Mouse (Mus musculus) kidney, postnatal 0 days (tissue): ENCODE data around the gene Parvb. TPM values are rescaled to one million over a fixed set of nuclear protein-coding genes. Genes with fewer than 3 reads are reported as not detected.

Experiments
- ATAC-seq: fragments of 200-750 bp; cut with Nextera tagmentation; replicated peaks from 2 replicates; pipeline ENCODE4 v1.8.0; 2017; ENCODE audit warnings: low read depth, moderate number of reproducible peaks, moderate TSS enrichment, moderate library complexity; ENCODE audit not compliant: low FRiP score
- DNase-seq: peaks from one replicate; pipeline ENCODE4 v3.0.0-alpha.2; 2016; ENCODE audit warnings: low spot score
- H3K27ac ChIP-seq: fragments of 300-500 bp; sonication (generic); 2 replicates; pipeline ENCODE4 v1.5.1; 2014; ENCODE audit warnings: mild to moderate bottlenecking
- H3K27me3 ChIP-seq: fragments of 300-500 bp; sonication (generic); 2 replicates; pipeline ENCODE4 v1.6.1; 2014; ENCODE audit warnings: low read length, mixed read lengths; ENCODE audit not compliant: insufficient read depth
- H3K36me3 ChIP-seq: fragments of 300-500 bp; sonication (generic); 2 replicates; pipeline ENCODE4 v1.6.1; 2014; ENCODE audit warnings: low read length, mixed read lengths; ENCODE audit not compliant: insufficient read depth
- H3K4me1 ChIP-seq: fragments of 300-500 bp; sonication (generic); replicated peaks from 2 replicates; pipeline ENCODE4 v1.6.1; 2014; ENCODE audit warnings: antibody characterized with exemption, low read length, mixed read lengths; ENCODE audit not compliant: insufficient read depth
- H3K4me2 ChIP-seq: fragments of 300-500 bp; sonication (generic); 2 replicates; pipeline ENCODE4 v1.6.1; 2014; ENCODE audit warnings: mild to moderate bottlenecking, low read length, moderate library complexity, mixed read lengths
- H3K4me3 ChIP-seq: fragments of 300-500 bp; sonication (generic); replicated peaks from 2 replicates; pipeline ENCODE4 v1.5.1; 2014; ENCODE audit warnings: low read depth, low read length
- H3K9ac ChIP-seq: fragments of 300-500 bp; sonication (generic); 2 replicates; pipeline ENCODE4 v1.6.1; 2014; ENCODE audit warnings: low read depth, low read length
- H3K9me3 ChIP-seq: fragments of 300-500 bp; sonication (generic); replicated peaks from 2 replicates; pipeline ENCODE4 v1.6.1; 2016; ENCODE audit warnings: low read length, inconsistent platforms, mixed read lengths
- CTCF ChIP-seq: IDR thresholded peaks from 2 replicates; pipeline ENCODE4 v1.5.1; 2016; ENCODE audit warnings: antibody characterized with exemption, low read depth, mild to moderate bottlenecking, moderate library complexity
- WGBS: fragments of 180-500 bp; shearing (Covaris S2); extraction: QIAGEN DNeasy Blood & Tissue Kit; methylation state at CpG from one replicate; pipeline ENCODE4 v1.1.7; 2014; 5-methylcytosine and 5-hydroxymethylcytosine counted together
- polyA plus RNA-seq: library from polyadenylated mRNA; unstranded; fragments of >200 nt; fragmentation: Nextera tagmentation; extraction: Ambion mirVana; gene quantifications from 2 replicates; pipeline ENCODE4 v1.2.1, GENCODE M21; 2015

The Parvb gene
- polyA plus RNA-seq, 1 experiment from 2014 or later: 3.3 TPM

GRCm38 (mm10) chr15:84216026-84216425 is 15.8 kb upstream of the Parvb start:
- no peak overlapping the region for H3K4me3 ChIP-seq
- H3K4me2 ChIP-seq: no peak overlapping the region
- no peaks in the 10 kb centered on the region for H3K27me3 ChIP-seq
- ATAC-seq (0 out of 2 replicates have a peak, but pooled peaks have one; percentile 26), DNase-seq (no peak)
- TF ChIP-seq CTCF: no peak
- H3K9ac ChIP-seq: no peak overlapping the region
- H3K27ac ChIP-seq: peak overlapping the region; percentile 89
- no peaks in the 10 kb centered on the region; the same call in 1 of the 2 replicates for H3K36me3 ChIP-seq
- H3K4me1 ChIP-seq: peaks cover 26% of the 10 kb centered on the region
- no peaks in the 10 kb centered on the region for H3K9me3 ChIP-seq

GRCm38 (mm10) chr15:84216461-84217084 is 15.3 kb upstream of the Parvb start:
- Histone ChIP-seq H3K27ac (peak overlapping the region; percentile 89), H3K9ac (no peak overlapping the region), H3K4me1 (peaks cover 26% of the 10 kb centered on the region), H3K27me3 (no peaks in the 10 kb centered on the region), H3K36me3 (no peaks in the 10 kb centered on the region; the same call in 1 of the 2 replicates), H3K4me2 (no peak overlapping the region), H3K9me3 (no peaks in the 10 kb centered on the region), H3K4me3 (no peak overlapping the region)
- peak; percentile 27; the same call in 1 of the 2 replicates for ATAC-seq
- WGBS: 19% methylated on average over 7 of the region's 7 CpGs
- DNase-seq: peak; percentile 80
- no peak for TF ChIP-seq CTCF

DNA sequence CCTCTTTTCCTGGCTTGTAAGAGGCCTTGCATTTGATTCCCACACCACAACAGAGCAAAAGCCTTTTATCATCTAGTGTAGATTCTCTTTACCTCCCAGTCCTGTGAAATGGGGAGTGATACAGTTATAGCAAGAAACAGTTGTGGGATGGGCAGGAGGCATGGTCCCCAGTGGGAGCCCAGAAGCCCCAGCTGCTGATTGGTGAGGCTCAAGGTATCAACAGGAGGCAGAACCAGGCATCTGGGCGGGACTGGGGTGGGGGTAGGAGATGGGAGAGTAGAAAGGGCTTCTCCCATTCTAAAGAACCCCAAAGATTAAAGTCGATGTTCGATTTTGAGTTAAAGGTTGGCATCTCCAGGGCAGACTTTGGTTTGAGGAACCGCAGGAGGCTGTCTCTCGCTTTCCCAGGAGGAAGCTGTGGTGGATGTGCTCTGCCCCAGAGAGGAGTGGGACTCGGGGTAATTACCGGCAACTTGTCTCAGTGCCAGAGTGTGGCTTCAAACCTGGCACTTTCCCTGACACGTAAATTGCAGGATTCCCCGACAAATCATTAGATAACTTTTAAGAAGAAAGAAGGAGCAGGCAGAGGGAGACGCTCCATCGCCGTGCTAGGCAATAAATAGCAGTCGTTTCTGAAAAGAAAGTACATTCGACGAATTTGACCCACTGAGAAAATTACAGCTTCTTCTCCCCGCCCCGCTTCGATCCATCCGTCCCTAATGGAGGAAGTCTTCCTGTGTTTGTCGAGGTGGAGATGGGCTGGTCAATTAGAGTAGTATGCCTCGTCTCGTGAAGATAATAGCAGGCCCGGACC is 13.7 kb upstream of the Parvb start:
- Histone ChIP-seq H3K36me3 (no peaks in the 10 kb centered on the region), H3K4me2 (no peak overlapping the region), H3K27me3 (no peaks in the 10 kb centered on the region), H3K4me3 (no peak overlapping the region), H3K9ac (0 out of 2 replicates have a peak overlapping the region, but pooled peaks have one; percentile 18), H3K4me1 (peaks cover 26% of the 10 kb centered on the region), H3K27ac (peak overlapping the region; percentile 66; the same call in 1 of the 2 replicates), H3K9me3 (no peaks in the 10 kb centered on the region)
- DNase-seq (no peak), ATAC-seq (no peak)
- TF ChIP-seq CTCF: no peak
- 24% methylated on average over 23 of the region's 23 CpGs for WGBS

DNA sequence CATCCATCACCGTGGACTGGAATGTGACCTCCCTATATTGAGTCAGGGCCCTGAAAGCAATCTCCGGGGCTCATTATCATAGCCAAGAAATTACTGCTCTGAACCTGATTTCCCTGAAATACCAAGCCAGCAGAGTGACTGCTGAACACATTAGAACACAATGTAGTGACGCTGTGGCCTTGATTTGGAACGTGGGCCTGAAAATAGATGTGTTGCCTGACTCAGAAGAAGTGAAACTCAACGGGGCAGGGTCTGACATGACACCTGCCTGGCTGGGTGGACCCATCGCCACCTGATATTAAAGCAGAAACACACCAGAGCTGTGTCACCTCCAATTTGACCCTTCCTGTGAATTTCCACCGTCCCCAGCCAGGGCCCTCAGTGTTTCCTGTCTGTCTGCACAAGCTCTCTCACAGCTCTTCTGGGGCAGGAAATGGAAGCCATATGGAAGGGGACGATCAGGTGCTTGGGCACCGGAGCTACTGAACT is 13.0 kb upstream of the Parvb start:
- no peak overlapping the region for H3K4me2 ChIP-seq
- no peak for TF ChIP-seq CTCF
- ATAC-seq (no peak), DNase-seq (peak; percentile 51)
- WGBS: 11% methylated on average over 9 of the region's 9 CpGs
- H3K4me3 ChIP-seq: no peak overlapping the region
- no peaks in the 10 kb centered on the region for H3K9me3 ChIP-seq
- no peaks in the 10 kb centered on the region for H3K27me3 ChIP-seq
- H3K27ac ChIP-seq: peak overlapping the region; percentile 66; the same call in 1 of the 2 replicates
- H3K4me1 ChIP-seq: peaks cover 26% of the 10 kb centered on the region
- no peak overlapping the region for H3K9ac ChIP-seq
- no peaks in the 10 kb centered on the region for H3K36me3 ChIP-seq

- WGBS: 33% methylated on average over 5 of the region's 5 CpGs
- Histone ChIP-seq H3K9me3 (no peaks in the 10 kb centered on the region), H3K27ac (no peak overlapping the region), H3K4me2 (no peak overlapping the region), H3K36me3 (no peaks in the 10 kb centered on the region), H3K27me3 (no peaks in the 10 kb centered on the region), H3K9ac (no peak overlapping the region), H3K4me1 (peaks cover 19% of the 10 kb centered on the region), H3K4me3 (no peak overlapping the region)
- DNase-seq (peak; percentile 65), ATAC-seq (no peak)
- no peak for TF ChIP-seq CTCF
Measured at GRCm38 (mm10) chr15:84221539-84221938, 10.3 kb upstream of the Parvb start.

DNA sequence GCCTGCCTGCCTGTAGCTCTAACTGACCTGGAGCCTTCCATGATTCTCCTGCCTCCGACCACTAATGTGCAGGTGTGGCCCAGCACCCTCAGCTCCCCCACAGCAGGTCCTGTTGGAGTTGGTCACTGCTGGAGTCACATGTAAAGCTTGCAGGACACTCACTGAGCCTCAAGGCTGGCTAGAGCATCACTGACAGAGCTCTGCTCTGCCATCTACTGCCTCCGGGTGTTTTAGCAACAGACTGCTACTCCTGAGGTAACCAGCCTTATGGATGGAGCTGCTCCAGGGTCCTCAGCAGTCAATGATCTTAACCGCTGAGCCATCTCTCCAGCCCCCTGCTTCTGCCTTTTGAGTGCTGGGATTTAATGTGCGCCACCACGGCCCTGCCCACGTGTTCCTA is 8.4 kb upstream of the Parvb start:
- H3K9me3 ChIP-seq: no peaks in the 10 kb centered on the region
- H3K27ac ChIP-seq: no peak overlapping the region
- no peak overlapping the region for H3K4me2 ChIP-seq
- H3K27me3 ChIP-seq: no peaks in the 10 kb centered on the region
- no peak for ATAC-seq
- WGBS: 37% methylated on average over 6 of the region's 6 CpGs
- no peaks in the 10 kb centered on the region for H3K36me3 ChIP-seq
- no peak overlapping the region for H3K9ac ChIP-seq
- TF ChIP-seq CTCF: peak; percentile 54
- DNase-seq: peak; percentile 40
- H3K4me3 ChIP-seq: no peak overlapping the region
- H3K4me1 ChIP-seq: 0 out of 2 replicates have a peak, but pooled peaks cover 10% of the 10 kb centered on the region
